Mouse (Mus musculus) retina, postnatal 1 day (tissue): ENCODE measurements around the gene Plcb4.
A peak's percentile ranks its signal among the peaks of the same experiment; 100 is the strongest.

Experiments used
- DNase-seq: peaks from one replicate; pipeline ENCODE4 v3.0.0-alpha.2; 2012

The Plcb4 gene

DNA sequence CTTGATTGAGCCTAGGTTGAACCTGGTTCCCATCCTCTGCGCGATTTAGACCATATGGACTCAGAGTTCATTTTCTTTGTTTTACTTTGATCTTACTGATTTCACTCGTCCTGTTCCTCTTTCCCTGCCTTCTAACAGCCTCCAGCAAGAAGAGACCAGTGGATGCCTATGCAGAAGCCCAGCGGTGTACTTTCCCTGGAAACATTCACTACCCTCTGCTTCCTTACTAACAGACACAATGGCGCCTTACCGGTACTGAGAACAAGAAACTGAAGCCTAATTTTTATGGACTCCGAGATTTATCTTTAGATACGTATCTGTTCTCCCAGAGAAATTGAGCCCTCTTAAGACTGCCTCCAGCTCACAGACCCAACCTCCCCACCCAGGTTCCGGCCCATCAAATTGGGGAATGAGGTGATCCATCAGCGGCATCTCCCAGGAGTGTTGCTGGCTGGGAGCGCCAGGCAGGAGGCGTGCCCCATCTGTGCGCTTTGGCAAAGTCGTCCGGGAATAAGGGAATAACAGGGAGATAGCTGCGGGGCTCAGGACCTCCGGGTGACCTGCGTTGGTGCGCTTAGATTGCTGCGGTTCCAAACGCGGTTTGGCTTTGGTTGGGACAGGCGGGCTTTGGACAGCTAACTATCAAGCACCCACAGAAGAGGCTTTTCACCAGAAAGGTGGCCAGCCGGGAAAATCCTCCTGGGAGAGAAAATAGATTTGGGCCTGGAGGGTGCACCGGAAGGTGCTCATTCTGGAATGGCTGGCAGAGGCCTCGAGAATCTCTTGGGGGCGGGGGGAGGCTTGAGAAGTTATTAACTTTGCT lies 392.2 kb downstream of the Plcb4 start:
- DNase-seq: peak; percentile 41

GRCm38 (mm10) chr2:136051688-136052289 lies 393.0 kb downstream of the Plcb4 start, which contains the start of gene Lamp5:
Gene Lamp5, plus strand, starts transcription at chr2:136052239.
- DNase-seq: peak; percentile 60

DNA sequence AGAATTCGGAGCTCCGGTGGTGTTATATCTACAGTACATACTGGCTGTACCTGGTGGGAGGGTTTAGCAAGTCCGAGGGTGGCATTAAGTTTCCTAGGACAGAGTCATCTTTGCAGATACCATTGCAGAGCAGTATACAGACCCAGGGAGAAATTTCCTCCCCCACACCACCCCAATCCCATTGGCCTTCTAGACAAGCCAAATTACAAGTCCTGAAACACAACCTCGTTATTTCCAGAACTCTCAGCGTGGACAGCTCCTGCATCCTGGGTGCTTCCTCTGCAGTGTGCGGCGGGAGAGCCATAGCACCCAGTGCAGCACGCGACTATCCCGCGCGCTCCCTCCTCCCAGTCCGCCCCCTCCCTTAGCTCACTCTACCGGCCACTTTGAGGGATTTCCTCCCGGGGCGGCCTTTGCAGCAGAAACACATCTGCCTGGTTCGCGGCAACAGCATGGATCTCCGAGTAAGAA lies 399.1 kb downstream of the Plcb4 start:
- DNase-seq: peak; percentile 52

DNA sequence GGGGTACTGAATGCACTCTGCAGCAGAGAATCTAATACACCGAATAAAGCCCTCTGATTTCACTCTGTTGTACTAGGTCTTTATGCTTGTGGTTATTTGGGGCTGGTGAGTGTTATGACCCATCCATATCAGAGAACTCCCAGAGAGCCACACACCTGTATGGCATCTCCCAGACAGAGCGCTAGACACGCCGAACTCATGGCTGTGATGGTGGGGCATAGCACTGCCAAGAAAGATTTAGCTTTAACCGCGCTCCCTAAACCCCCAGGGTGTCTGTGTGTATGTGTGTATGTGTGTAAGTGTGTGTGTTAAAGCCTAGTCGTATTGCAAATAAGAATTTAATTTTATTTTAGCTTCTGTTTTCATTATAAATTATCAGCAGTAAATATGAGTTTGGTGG lies 399.6 kb downstream of the Plcb4 start:
- peak; percentile 12 for DNase-seq

- peak; percentile 26 for DNase-seq
These were observed 400.3 kb downstream of the Plcb4 start for GRCm38 (mm10) chr2:136059029-136059669.
